Mouse (Mus musculus): ENCODE results near the gene Noxa1. TPM values are rescaled to one million over a fixed set of nuclear protein-coding genes. Genes with fewer than 3 reads are reported as not detected.

The Noxa1 gene
- polyA plus RNA-seq, 1 experiment from 2014 or later, result 4.4 TPM

DNA sequence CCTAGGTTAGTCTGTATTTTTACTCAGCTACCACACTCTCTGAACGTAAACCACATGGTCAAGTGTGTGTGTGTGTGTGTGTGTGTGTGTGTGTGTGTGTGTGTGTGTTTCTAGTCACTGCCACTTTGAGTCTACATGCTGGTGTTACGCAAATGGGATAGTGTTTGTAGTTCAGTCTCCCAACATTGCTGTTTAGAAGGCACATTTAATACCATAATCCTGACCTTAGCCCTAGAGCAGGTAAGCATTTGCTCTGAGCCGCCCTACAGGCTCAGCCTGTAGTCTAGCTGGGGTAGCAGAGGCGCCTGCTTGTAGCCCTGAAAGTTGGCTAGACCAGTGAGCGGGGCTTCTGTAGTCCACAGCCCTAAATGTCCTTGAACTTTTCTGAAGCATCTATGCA, 31.4 kb downstream of the Noxa1 start:
- ATAC-seq (ENCODE audit: low FRiP score, low TSS enrichment) (no peak), DNase-seq (ENCODE audit: low spot score) (no peak)
- H3K9me3 ChIP-seq (ENCODE audit: control insufficient read depth, low read length), result no peaks in the 10 kb centered on the region
- WGBS, result 90% methylated on average over 5 of the region's 5 CpGs
- H3K4me3 ChIP-seq (ENCODE audit: low read depth, low read length), result no peak overlapping the region
- H3K27ac ChIP-seq (replicated peaks), result no peak overlapping the region
- no peak for TF ChIP-seq CTCF (IDR thresholded peaks at IDR 0.05; ENCODE audit: low read depth)
- no peak for TF ChIP-seq EP300 (optimal IDR thresholded peaks at IDR 0.05)
- H3K4me2 ChIP-seq (replicated peaks; ENCODE audit: low read depth), result no peak overlapping the region
- no peak overlapping the region for H3K9ac ChIP-seq (ENCODE audit: low read length)
- H3K4me1 ChIP-seq (replicated peaks; ENCODE audit: control insufficient read depth, insufficient read depth), result no peaks in the 10 kb centered on the region
- H3K27me3 ChIP-seq (ENCODE audit: control insufficient read depth, insufficient read depth, low read length), result no peaks in the 10 kb centered on the region
- H3K36me3 ChIP-seq (ENCODE audit: control insufficient read depth, insufficient read depth, low read length), result peaks cover 6% of the 10 kb centered on the region

GRCm38 (mm10) chr2:25058926-25059325, 36.0 kb downstream of the Noxa1 start:
- Histone ChIP-seq H3K27ac (replicated peaks) (no peak overlapping the region), H3K4me3 (ENCODE audit: low read depth, low read length) (no peak overlapping the region), H3K27me3 (ENCODE audit: control insufficient read depth, insufficient read depth, low read length) (no peaks in the 10 kb centered on the region), H3K9me3 (ENCODE audit: control insufficient read depth, low read length) (no peaks in the 10 kb centered on the region), H3K9ac (ENCODE audit: low read length) (no peak overlapping the region), H3K4me2 (replicated peaks; ENCODE audit: low read depth) (no peak overlapping the region), H3K36me3 (ENCODE audit: control insufficient read depth, insufficient read depth, low read length) (peaks cover 6% of the 10 kb centered on the region), H3K4me1 (replicated peaks; ENCODE audit: control insufficient read depth, insufficient read depth) (peaks cover 6% of the 10 kb centered on the region; the same call in 1 of the 2 replicates)
- 87% methylated on average over 7 of the region's 7 CpGs for WGBS
- TF ChIP-seq CTCF (IDR thresholded peaks at IDR 0.05; ENCODE audit: low read depth) (no peak), EP300 (optimal IDR thresholded peaks at IDR 0.05) (no peak)
- ATAC-seq (ENCODE audit: low FRiP score, low TSS enrichment) (no peak), DNase-seq (ENCODE audit: low spot score) (no peak)

DNA sequence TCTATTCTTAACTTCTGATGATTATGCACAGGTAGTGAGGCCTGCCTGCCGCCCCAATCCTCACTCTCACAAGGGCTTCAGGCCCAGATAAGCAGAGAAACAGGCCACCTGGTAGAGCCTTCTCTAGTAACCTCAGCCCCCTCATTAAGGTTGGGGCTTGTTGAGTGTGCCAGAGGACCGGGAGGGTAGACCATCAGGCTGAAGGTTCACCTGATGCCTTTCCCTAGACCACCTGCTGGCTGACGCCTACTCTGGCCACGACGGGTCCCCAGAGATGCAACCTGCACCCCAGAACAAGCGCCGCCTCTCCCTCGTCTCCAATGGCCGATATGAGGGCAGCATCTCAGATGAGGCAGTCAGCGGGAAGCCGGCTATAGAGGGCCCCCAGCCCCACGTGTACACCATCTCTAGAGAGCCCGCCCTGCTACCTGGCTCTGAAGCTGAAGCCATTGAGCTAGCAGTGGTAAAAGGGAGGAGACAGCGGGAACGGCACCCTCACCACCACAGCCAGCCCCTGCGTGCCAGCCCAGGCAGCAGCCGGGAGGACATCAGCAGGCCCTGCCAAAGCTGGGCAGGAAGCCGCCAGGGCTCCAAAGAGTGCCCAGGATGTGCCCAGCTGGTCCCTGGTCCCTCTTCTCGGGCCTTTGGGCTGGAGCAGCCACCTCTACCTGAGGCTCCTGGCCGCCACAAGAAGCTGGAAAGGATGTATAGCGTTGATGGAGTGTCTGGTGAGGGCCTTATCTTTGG, 39.4 kb downstream of the Noxa1 start:
- TF ChIP-seq EP300 (optimal IDR thresholded peaks at IDR 0.05) (no peak), CTCF (IDR thresholded peaks at IDR 0.05; ENCODE audit: low read depth) (no peak)
- Histone ChIP-seq H3K27ac (replicated peaks) (no peak overlapping the region), H3K4me1 (replicated peaks; ENCODE audit: control insufficient read depth, insufficient read depth) (peaks cover 6% of the 10 kb centered on the region; the same call in 1 of the 2 replicates), H3K4me3 (ENCODE audit: low read depth, low read length) (peak overlapping the region; percentile 73; the same call in 1 of the 2 replicates), H3K9me3 (ENCODE audit: control insufficient read depth, low read length) (no peaks in the 10 kb centered on the region), H3K27me3 (ENCODE audit: control insufficient read depth, insufficient read depth, low read length) (no peaks in the 10 kb centered on the region), H3K36me3 (ENCODE audit: control insufficient read depth, insufficient read depth, low read length) (no peaks in the 10 kb centered on the region), H3K9ac (ENCODE audit: low read length) (no peak overlapping the region; the same call in 1 of the 2 replicates), H3K4me2 (replicated peaks; ENCODE audit: low read depth) (peak overlapping the region; percentile 86)
- 90% methylated on average over 21 of the region's 21 CpGs for WGBS
- no peak for DNase-seq (ENCODE audit: low spot score)
- no peak for ATAC-seq (ENCODE audit: low FRiP score, low TSS enrichment)

GRCm38 (mm10) chr2:25055068-25055405, 39.9 kb downstream of the Noxa1 start:
- Histone ChIP-seq H3K27ac (replicated peaks) (no peak overlapping the region), H3K4me3 (ENCODE audit: low read depth, low read length) (peak overlapping the region; percentile 73), H3K9ac (ENCODE audit: low read length) (peak overlapping the region; percentile 76), H3K4me1 (replicated peaks; ENCODE audit: control insufficient read depth, insufficient read depth) (peaks cover 6% of the 10 kb centered on the region; the same call in 1 of the 2 replicates), H3K36me3 (ENCODE audit: control insufficient read depth, insufficient read depth, low read length) (no peaks in the 10 kb centered on the region), H3K9me3 (ENCODE audit: control insufficient read depth, low read length) (no peaks in the 10 kb centered on the region), H3K4me2 (replicated peaks; ENCODE audit: low read depth) (peak overlapping the region; percentile 86), H3K27me3 (ENCODE audit: control insufficient read depth, insufficient read depth, low read length) (no peaks in the 10 kb centered on the region)
- peak; percentile 9; the same call in 1 of the 2 replicates for ATAC-seq (ENCODE audit: low FRiP score, low TSS enrichment)
- no peak for TF ChIP-seq CTCF (IDR thresholded peaks at IDR 0.05; ENCODE audit: low read depth)
- no peak for TF ChIP-seq EP300 (optimal IDR thresholded peaks at IDR 0.05)
- WGBS, result 67% methylated on average over 1 of the region's 2 CpGs
- DNase-seq (ENCODE audit: low spot score), result peak; percentile 37

GRCm38 (mm10) chr2:25054221-25055067, 40.5 kb downstream of the Noxa1 start, which contains the start of gene Nsmf:
TSS of gene Nsmf (plus strand) at chr2:25054355.
- Histone ChIP-seq H3K4me3 (ENCODE audit: low read depth, low read length) (peak within 1 kb of the TSS; percentile 73), H3K4me2 (replicated peaks; ENCODE audit: low read depth) (peak within 1 kb of the TSS; percentile 86), H3K27me3 (ENCODE audit: control insufficient read depth, insufficient read depth, low read length) (no peaks in the 10 kb centered on the region), H3K36me3 (ENCODE audit: control insufficient read depth, insufficient read depth, low read length) (no peaks in the 10 kb centered on the region), H3K27ac (replicated peaks) (no peak within 1 kb of the TSS), H3K9me3 (ENCODE audit: control insufficient read depth, low read length) (no peaks in the 10 kb centered on the region), H3K9ac (ENCODE audit: low read length) (peak within 1 kb of the TSS; percentile 76), H3K4me1 (replicated peaks; ENCODE audit: control insufficient read depth, insufficient read depth) (peaks cover 6% of the 10 kb centered on the region; the same call in 1 of the 2 replicates)
- no peak for TF ChIP-seq EP300 (optimal IDR thresholded peaks at IDR 0.05)
- TF ChIP-seq CTCF (IDR thresholded peaks at IDR 0.05; ENCODE audit: low read depth), result peak; percentile 38; the same call in 1 of the 2 replicates
- DNase-seq (ENCODE audit: low spot score), result peak; percentile 89
- 4% methylated on average over 46 of the region's 47 CpGs for WGBS
- peak; percentile 90 for ATAC-seq (ENCODE audit: low FRiP score, low TSS enrichment)

All from stomach, postnatal 0 days (tissue).